Mouse (Mus musculus): ENCODE measurements around the gene Igfbp7. TPM values are rescaled to one million over a fixed set of nuclear protein-coding genes. Genes with fewer than 3 reads are reported as not detected.
A peak's percentile ranks its signal among the peaks of the same experiment; 100 is the strongest.

The Igfbp7 gene
- polyA plus RNA-seq, 1 experiment from 2014 or later = 57.9 TPM

- Histone ChIP-seq H3K4me1 (ENCODE audit: control insufficient read depth, insufficient read depth, low read length) (no peaks in the 10 kb centered on the region), H3K36me3 (ENCODE audit: control insufficient read depth, insufficient read depth, low read length) (no peaks in the 10 kb centered on the region), H3K4me2 (ENCODE audit: low read length) (no peak overlapping the region), H3K27ac (ENCODE audit: low read length) (no peak overlapping the region), H3K9ac (ENCODE audit: low read depth, low read length) (no peak overlapping the region), H3K4me3 (ENCODE audit: low read depth, low read length) (no peak overlapping the region), H3K9me3 (replicated peaks; ENCODE audit: control insufficient read depth, low read length, poor library complexity, severe bottlenecking) (no peaks in the 10 kb centered on the region), H3K27me3 (ENCODE audit: control insufficient read depth, insufficient read depth, low read depth, low read length) (no peaks in the 10 kb centered on the region)
- ATAC-seq = peak; percentile 51; the same call in 1 of the 2 replicates
- 73% methylated on average over 6 of the region's 6 CpGs for WGBS
Measured at GRCm38 (mm10) chr5:77385900-77386595, 21.8 kb downstream of the Igfbp7 start.

GRCm38 (mm10) chr5:77385221-77385620, 22.6 kb downstream of the Igfbp7 start:
- Histone ChIP-seq H3K27me3 (ENCODE audit: control insufficient read depth, insufficient read depth, low read depth, low read length) (no peaks in the 10 kb centered on the region), H3K4me2 (ENCODE audit: low read length) (no peak overlapping the region), H3K9ac (ENCODE audit: low read depth, low read length) (no peak overlapping the region), H3K27ac (ENCODE audit: low read length) (no peak overlapping the region), H3K4me1 (ENCODE audit: control insufficient read depth, insufficient read depth, low read length) (no peaks in the 10 kb centered on the region), H3K36me3 (ENCODE audit: control insufficient read depth, insufficient read depth, low read length) (no peaks in the 10 kb centered on the region), H3K9me3 (replicated peaks; ENCODE audit: control insufficient read depth, low read length, poor library complexity, severe bottlenecking) (no peaks in the 10 kb centered on the region), H3K4me3 (ENCODE audit: low read depth, low read length) (no peak overlapping the region)
- no peak for ATAC-seq
- 83% methylated on average over 5 of the region's 5 CpGs for WGBS

- Histone ChIP-seq H3K27me3 (ENCODE audit: control insufficient read depth, insufficient read depth, low read depth, low read length) (no peaks in the 10 kb centered on the region), H3K4me2 (ENCODE audit: low read length) (no peak overlapping the region), H3K27ac (ENCODE audit: low read length) (no peak overlapping the region), H3K9ac (ENCODE audit: low read depth, low read length) (no peak overlapping the region), H3K4me1 (ENCODE audit: control insufficient read depth, insufficient read depth, low read length) (no peaks in the 10 kb centered on the region), H3K9me3 (replicated peaks; ENCODE audit: control insufficient read depth, low read length, poor library complexity, severe bottlenecking) (no peaks in the 10 kb centered on the region), H3K36me3 (ENCODE audit: control insufficient read depth, insufficient read depth, low read length) (no peaks in the 10 kb centered on the region), H3K4me3 (ENCODE audit: low read depth, low read length) (no peak overlapping the region)
- WGBS = 78% methylated on average over 9 of the region's 9 CpGs
- ATAC-seq = no peak
Measured at GRCm38 (mm10) chr5:77384724-77385123, 23.1 kb downstream of the Igfbp7 start.

GRCm38 (mm10) chr5:77383799-77384554, 23.9 kb downstream of the Igfbp7 start:
- ATAC-seq = no peak
- Histone ChIP-seq H3K36me3 (ENCODE audit: control insufficient read depth, insufficient read depth, low read length) (no peaks in the 10 kb centered on the region), H3K4me2 (ENCODE audit: low read length) (no peak overlapping the region), H3K27me3 (ENCODE audit: control insufficient read depth, insufficient read depth, low read depth, low read length) (no peaks in the 10 kb centered on the region), H3K27ac (ENCODE audit: low read length) (no peak overlapping the region), H3K4me1 (ENCODE audit: control insufficient read depth, insufficient read depth, low read length) (no peaks in the 10 kb centered on the region), H3K9ac (ENCODE audit: low read depth, low read length) (no peak overlapping the region), H3K9me3 (replicated peaks; ENCODE audit: control insufficient read depth, low read length, poor library complexity, severe bottlenecking) (no peaks in the 10 kb centered on the region), H3K4me3 (ENCODE audit: low read depth, low read length) (no peak overlapping the region)
- 90% methylated on average over 5 of the region's 5 CpGs for WGBS

GRCm38 (mm10) chr5:77381686-77382085, 26.2 kb downstream of the Igfbp7 start:
- no peak overlapping the region for H3K9ac ChIP-seq (ENCODE audit: low read depth, low read length)
- H3K9me3 ChIP-seq (replicated peaks; ENCODE audit: control insufficient read depth, low read length, poor library complexity, severe bottlenecking) = no peaks in the 10 kb centered on the region
- 81% methylated on average over 5 of the region's 5 CpGs for WGBS
- H3K27ac ChIP-seq (ENCODE audit: low read length) = no peak overlapping the region
- H3K4me3 ChIP-seq (ENCODE audit: low read depth, low read length) = no peak overlapping the region
- H3K4me1 ChIP-seq (ENCODE audit: control insufficient read depth, insufficient read depth, low read length) = no peaks in the 10 kb centered on the region
- no peak overlapping the region for H3K4me2 ChIP-seq (ENCODE audit: low read length)
- H3K36me3 ChIP-seq (ENCODE audit: control insufficient read depth, insufficient read depth, low read length) = no peaks in the 10 kb centered on the region
- H3K27me3 ChIP-seq (ENCODE audit: control insufficient read depth, insufficient read depth, low read depth, low read length) = no peaks in the 10 kb centered on the region
- no peak for ATAC-seq

GRCm38 (mm10) chr5:77381283-77381682, 26.6 kb downstream of the Igfbp7 start:
- Histone ChIP-seq H3K4me1 (ENCODE audit: control insufficient read depth, insufficient read depth, low read length) (no peaks in the 10 kb centered on the region), H3K9ac (ENCODE audit: low read depth, low read length) (no peak overlapping the region), H3K4me2 (ENCODE audit: low read length) (no peak overlapping the region), H3K9me3 (replicated peaks; ENCODE audit: control insufficient read depth, low read length, poor library complexity, severe bottlenecking) (no peaks in the 10 kb centered on the region), H3K36me3 (ENCODE audit: control insufficient read depth, insufficient read depth, low read length) (no peaks in the 10 kb centered on the region), H3K4me3 (ENCODE audit: low read depth, low read length) (no peak overlapping the region), H3K27me3 (ENCODE audit: control insufficient read depth, insufficient read depth, low read depth, low read length) (no peaks in the 10 kb centered on the region), H3K27ac (ENCODE audit: low read length) (no peak overlapping the region)
- WGBS = 66% methylated on average over 7 of the region's 7 CpGs
- no peak for ATAC-seq

GRCm38 (mm10) chr5:77380321-77380901, 27.4 kb downstream of the Igfbp7 start:
- no peaks in the 10 kb centered on the region for H3K9me3 ChIP-seq (replicated peaks; ENCODE audit: control insufficient read depth, low read length, poor library complexity, severe bottlenecking)
- H3K27ac ChIP-seq (ENCODE audit: low read length) = no peak overlapping the region
- H3K27me3 ChIP-seq (ENCODE audit: control insufficient read depth, insufficient read depth, low read depth, low read length) = no peaks in the 10 kb centered on the region
- no peak overlapping the region for H3K4me2 ChIP-seq (ENCODE audit: low read length)
- H3K9ac ChIP-seq (ENCODE audit: low read depth, low read length) = no peak overlapping the region
- no peaks in the 10 kb centered on the region for H3K4me1 ChIP-seq (ENCODE audit: control insufficient read depth, insufficient read depth, low read length)
- peak; percentile 59; the same call in 1 of the 2 replicates for ATAC-seq
- WGBS = 34% methylated on average over 17 of the region's 17 CpGs
- no peak overlapping the region for H3K4me3 ChIP-seq (ENCODE audit: low read depth, low read length)
- no peaks in the 10 kb centered on the region for H3K36me3 ChIP-seq (ENCODE audit: control insufficient read depth, insufficient read depth, low read length)

- H3K27ac ChIP-seq (ENCODE audit: low read length) = no peak overlapping the region
- no peak overlapping the region for H3K9ac ChIP-seq (ENCODE audit: low read depth, low read length)
- 68% methylated on average over 14 of the region's 14 CpGs for WGBS
- no peak overlapping the region for H3K4me3 ChIP-seq (ENCODE audit: low read depth, low read length)
- no peaks in the 10 kb centered on the region for H3K27me3 ChIP-seq (ENCODE audit: control insufficient read depth, insufficient read depth, low read depth, low read length)
- no peaks in the 10 kb centered on the region for H3K9me3 ChIP-seq (replicated peaks; ENCODE audit: control insufficient read depth, low read length, poor library complexity, severe bottlenecking)
- no peak overlapping the region for H3K4me2 ChIP-seq (ENCODE audit: low read length)
- no peaks in the 10 kb centered on the region for H3K36me3 ChIP-seq (ENCODE audit: control insufficient read depth, insufficient read depth, low read length)
- ATAC-seq = no peak
- H3K4me1 ChIP-seq (ENCODE audit: control insufficient read depth, insufficient read depth, low read length) = no peaks in the 10 kb centered on the region
Measured at GRCm38 (mm10) chr5:77379434-77380135, 28.3 kb downstream of the Igfbp7 start.

Measured in midbrain, embryonic 16.5 days (tissue).